Mouse (Mus musculus) embryonic facial prominence, embryonic 11.5 days (tissue): ENCODE results near the gene Mapk8ip3. TPM values are rescaled to one million over a fixed set of nuclear protein-coding genes. Genes with fewer than 3 reads are reported as not detected.

ENCODE experiments used
- ATAC-seq: fragments of 200-750 bp; cut with Nextera tagmentation; replicated peaks from 2 replicates; pipeline ENCODE4 v1.8.0; 2017; ENCODE audit warnings: low read depth; ENCODE audit not compliant: insufficient number of reproducible peaks, low FRiP score, low TSS enrichment
- DNase-seq: peaks from one replicate; pipeline ENCODE4 v3.0.0-alpha.2; 2015; ENCODE audit warnings: low spot score
- H3K27ac ChIP-seq: fragments of 300-500 bp; sonication (generic); replicated peaks from 2 replicates; pipeline ENCODE4 v1.5.1; 2014; ENCODE audit warnings: mild to moderate bottlenecking, low read depth, low read length, control low read depth
- H3K27me3 ChIP-seq: fragments of 300-500 bp; sonication (generic); 2 replicates; pipeline ENCODE4 v1.6.1; 2014; ENCODE audit warnings: mild to moderate bottlenecking, low read length, moderate library complexity, mixed read lengths; ENCODE audit not compliant: control insufficient read depth, insufficient read depth
- H3K36me3 ChIP-seq: fragments of 300-500 bp; sonication (generic); replicated peaks from 2 replicates; pipeline ENCODE4 v1.6.1; 2014; ENCODE audit warnings: low read depth, mild to moderate bottlenecking, low read length, moderate library complexity, mixed read lengths; ENCODE audit not compliant: control insufficient read depth, insufficient read depth
- H3K4me1 ChIP-seq: fragments of 300-500 bp; sonication (generic); 2 replicates; pipeline ENCODE4 v1.6.1; 2014; ENCODE audit warnings: low read length, mixed read lengths; ENCODE audit not compliant: control insufficient read depth, insufficient read depth
- H3K4me2 ChIP-seq: fragments of 300-500 bp; sonication (generic); 2 replicates; pipeline ENCODE4 v1.6.1; 2014; ENCODE audit warnings: low read depth, mild to moderate bottlenecking, control low read depth, low read length, moderate library complexity
- H3K4me3 ChIP-seq: fragments of 300-500 bp; sonication (generic); 2 replicates; pipeline ENCODE4 v1.5.1; 2014; ENCODE audit warnings: low read depth, low read length, control low read depth
- H3K9ac ChIP-seq: fragments of 300-500 bp; sonication (generic); replicated peaks from 2 replicates; pipeline ENCODE4 v1.6.1; 2014; ENCODE audit warnings: mild to moderate bottlenecking, control low read depth, low read length
- H3K9me3 ChIP-seq: fragments of 300-500 bp; sonication (generic); replicated peaks from 2 replicates; pipeline ENCODE4 v1.6.1; 2016; ENCODE audit warnings: mild to moderate bottlenecking, low read length, inconsistent platforms, mixed read lengths; ENCODE audit not compliant: control insufficient read depth
- WGBS: fragments of 180-500 bp; shearing (Covaris S2); extraction: QIAGEN DNeasy Blood & Tissue Kit; methylation state at CpG from one replicate; pipeline ENCODE4 v1.1.7; 2014; 5-methylcytosine and 5-hydroxymethylcytosine counted together
- polyA plus RNA-seq: library from polyadenylated mRNA; unstranded; fragments of >200 nt; fragmentation: Nextera tagmentation; extraction: Ambion mirVana; gene quantifications from 2 replicates; pipeline ENCODE4 v1.2.1, GENCODE M21; 2014

Gene Mapk8ip3
- polyA plus RNA-seq: 22.9 and 26.2 TPM in 2 replicates

DNA sequence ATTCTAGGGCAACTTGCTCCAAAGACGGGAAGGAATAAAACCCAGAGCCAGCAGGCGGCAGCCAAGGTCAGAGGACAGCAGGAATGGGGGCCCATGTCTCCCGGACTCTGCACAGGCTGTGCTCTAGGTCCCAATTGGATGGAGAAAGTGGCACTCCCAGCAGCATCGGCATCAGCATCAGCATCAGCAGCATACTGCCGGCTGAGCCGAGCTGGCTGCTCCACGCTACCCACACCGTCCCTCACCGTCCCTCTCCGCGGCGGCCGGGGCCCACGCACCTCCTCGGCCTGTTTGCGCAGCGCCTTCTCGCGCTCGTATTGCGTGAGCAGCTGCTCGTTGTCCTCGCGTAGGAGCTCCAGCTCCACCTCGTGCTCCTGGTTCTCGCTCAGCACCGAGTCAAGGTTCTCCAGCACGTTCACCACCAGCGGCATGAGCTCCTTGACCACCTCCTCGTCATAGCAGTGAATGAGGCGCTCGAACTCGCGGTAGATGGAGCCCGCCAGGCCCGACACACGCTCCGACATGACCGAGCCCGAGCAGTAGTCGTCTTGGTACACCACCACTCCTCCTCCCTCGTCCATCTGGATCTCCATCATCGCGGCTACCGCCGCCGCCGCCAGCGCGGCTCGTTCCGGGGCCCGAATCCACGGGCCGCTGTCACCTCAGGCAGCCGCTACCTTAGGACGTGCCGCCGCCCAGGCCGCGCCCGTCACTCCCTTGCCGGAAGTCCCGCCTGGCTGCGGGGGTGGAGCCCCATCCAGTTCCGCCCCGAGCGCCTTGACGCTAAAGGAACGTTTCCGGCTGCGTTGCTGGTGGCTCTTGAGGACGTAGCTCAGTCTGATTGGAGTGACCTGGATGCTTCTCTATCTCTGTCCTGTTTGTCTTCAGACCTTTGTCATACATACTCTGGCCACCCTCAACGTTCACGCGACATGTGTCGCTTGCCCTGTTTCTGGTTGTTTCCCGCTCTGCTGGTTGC, at the start of gene Mapk8ip3:
TSS of gene Mapk8ip3 (minus strand) at position 719 of the 979 bp plus-strand sequence.
- ATAC-seq (peak; percentile 96), DNase-seq (peak; percentile 96)
- Histone ChIP-seq H3K4me3 (peak within 1 kb of the TSS; percentile 95), H3K9me3 (no peaks in the 10 kb centered on the region), H3K36me3 (no peaks in the 10 kb centered on the region), H3K27ac (peak within 1 kb of the TSS; percentile 47; the same call in 1 of the 2 replicates), H3K9ac (peak within 1 kb of the TSS; percentile 88), H3K27me3 (no peaks in the 10 kb centered on the region), H3K4me1 (no peaks in the 10 kb centered on the region; the same call in 1 of the 2 replicates), H3K4me2 (peak within 1 kb of the TSS; percentile 78)
- WGBS: under 1% methylated on average over 78 of the region's 78 CpGs

DNA sequence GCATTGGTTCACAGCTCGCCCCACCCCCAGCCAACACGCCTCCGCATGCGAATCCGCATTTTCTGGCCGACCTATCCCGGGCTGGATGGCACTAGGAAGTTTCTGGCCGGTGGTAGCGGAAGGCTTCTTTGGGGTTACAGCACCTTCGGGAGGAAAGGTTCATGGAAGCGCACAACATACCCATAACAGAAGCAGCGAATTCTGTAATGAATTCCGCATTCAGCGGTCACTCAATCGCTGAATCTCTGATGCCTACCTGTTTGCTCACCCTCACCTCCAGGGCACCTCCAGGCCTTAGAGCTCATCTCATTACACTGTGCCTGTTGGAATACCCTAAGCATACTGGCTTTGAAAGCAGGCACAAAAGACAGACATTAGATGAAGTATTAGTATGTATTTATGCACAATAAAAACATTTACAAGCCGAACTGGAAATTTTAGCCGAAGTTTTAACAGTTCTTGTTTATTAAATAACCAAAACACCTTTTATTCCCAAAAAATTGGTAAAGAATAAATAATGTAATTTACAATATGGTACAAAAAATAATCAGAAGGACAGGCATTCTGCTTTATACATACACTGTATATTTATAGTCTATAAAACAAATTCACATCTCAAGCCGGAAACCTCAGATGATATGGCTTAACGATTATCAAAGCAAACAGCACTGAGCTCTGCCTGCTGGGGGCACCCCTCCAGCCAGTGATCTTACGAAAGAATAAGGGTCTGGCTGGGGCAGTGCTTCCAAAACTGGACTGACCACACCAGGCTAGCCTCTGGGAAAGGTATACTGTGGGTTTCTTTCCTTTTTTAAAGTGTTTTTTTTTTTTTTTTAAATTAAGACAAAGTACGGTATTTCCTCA, 24.3 kb upstream of the Mapk8ip3 start:
- no peaks in the 10 kb centered on the region for H3K27me3 ChIP-seq
- peak overlapping the region; percentile 78 for H3K4me3 ChIP-seq
- H3K36me3 ChIP-seq: peaks cover 14% of the 10 kb centered on the region
- DNase-seq: peak; percentile 9
- ATAC-seq: no peak; the same call in 1 of the 2 replicates
- H3K9me3 ChIP-seq: no peaks in the 10 kb centered on the region
- 16% methylated on average over 21 of the region's 21 CpGs for WGBS
- no peak overlapping the region for H3K27ac ChIP-seq
- 0 out of 2 replicates have a peak, but pooled peaks cover 2% of the 10 kb centered on the region for H3K4me1 ChIP-seq
- no peak overlapping the region; the same call in 1 of the 2 replicates for H3K9ac ChIP-seq
- H3K4me2 ChIP-seq: peak overlapping the region; percentile 60

DNA sequence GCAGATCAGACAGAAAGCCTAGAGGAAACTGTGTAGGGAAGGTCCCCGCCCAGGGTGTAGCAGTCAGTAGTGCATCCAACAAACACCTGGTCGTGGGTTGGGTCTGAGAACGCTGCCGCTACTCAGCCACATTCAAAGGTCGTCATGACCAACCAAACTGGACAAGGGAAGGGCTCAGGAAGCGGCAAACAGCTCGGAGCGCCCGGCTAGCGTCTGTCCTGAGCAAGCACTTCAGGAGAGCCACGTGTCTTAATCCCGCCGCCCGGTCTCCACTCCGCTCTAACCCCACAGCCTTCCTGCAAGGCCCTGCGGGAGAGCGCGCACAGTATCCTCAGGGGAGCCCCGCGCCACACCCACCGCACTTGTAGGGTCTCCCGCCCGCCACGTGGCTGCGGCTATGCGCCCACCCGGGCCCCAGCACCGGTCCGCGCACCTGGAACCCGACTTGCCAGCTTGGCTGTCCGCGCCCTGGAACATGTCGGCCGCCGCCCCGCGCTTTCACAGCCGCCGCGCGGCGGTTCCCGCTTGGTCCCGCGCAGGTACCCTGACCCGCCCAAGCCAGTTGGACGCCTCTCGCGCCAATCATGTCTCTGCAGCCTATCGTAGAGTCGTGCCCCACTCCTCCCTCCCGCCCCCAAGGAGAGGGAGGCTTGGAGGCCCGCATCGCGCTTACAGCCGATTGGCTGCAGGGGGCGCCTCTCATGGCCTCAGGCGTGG, 23.5 kb upstream of the Mapk8ip3 start, which contains the start of gene Jpt2:
TSS of gene Jpt2 (minus strand) at position 555 of the 717 bp plus-strand sequence.
- peak; percentile 100 for ATAC-seq
- H3K4me1 ChIP-seq: 0 out of 2 replicates have a peak, but pooled peaks cover 2% of the 10 kb centered on the region
- peak within 1 kb of the TSS; percentile 60 for H3K4me2 ChIP-seq
- under 1% methylated on average over 51 of the region's 59 CpGs for WGBS
- peak within 1 kb of the TSS; percentile 94 for H3K9ac ChIP-seq
- peaks cover 12% of the 10 kb centered on the region for H3K36me3 ChIP-seq
- DNase-seq: peak; percentile 99
- no peaks in the 10 kb centered on the region for H3K27me3 ChIP-seq
- no peaks in the 10 kb centered on the region for H3K9me3 ChIP-seq
- peak within 1 kb of the TSS; percentile 76 for H3K27ac ChIP-seq
- H3K4me3 ChIP-seq: peak within 1 kb of the TSS; percentile 78

DNA sequence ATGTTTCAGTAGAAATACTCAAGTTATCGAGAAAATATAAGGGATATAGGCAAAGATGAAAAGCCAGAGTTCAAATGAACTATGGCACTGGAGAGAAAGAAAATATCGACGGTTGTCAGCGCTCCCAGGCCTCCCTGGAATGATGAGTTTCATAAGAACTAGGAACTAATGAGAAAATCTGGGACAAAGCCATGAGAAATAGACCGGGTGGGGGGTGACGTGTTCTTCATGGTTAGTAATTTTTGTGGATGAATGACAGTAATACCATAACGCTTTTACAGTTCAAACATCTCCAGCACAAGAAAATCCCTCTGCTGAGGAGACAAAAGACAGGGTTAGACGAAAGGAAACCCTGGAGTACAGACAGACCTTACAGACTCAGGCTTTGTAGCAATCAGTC, 22.6 kb upstream of the Mapk8ip3 start:
- Histone ChIP-seq H3K27ac (no peak overlapping the region; the same call in 1 of the 2 replicates), H3K36me3 (peaks cover 9% of the 10 kb centered on the region)

DNA sequence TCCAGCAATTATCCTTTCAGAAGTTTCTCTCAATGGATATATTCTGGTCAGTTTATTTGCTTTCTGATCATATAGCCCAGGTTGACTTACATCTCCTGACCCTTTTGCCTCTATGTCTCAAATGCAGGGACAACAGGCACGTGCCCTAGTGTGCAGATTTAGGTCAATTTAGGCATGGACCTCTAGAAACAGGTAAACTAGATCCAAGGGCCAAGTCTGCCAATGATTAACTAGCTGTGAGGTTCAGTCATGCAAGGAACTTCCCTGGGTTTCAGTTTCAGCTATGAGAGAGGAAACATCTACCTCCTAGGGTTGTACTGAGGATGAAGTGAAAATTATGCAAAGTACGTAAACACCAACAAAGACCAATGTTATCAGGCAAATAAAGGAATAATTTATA, 16.5 kb upstream of the Mapk8ip3 start:
- peaks cover 12% of the 10 kb centered on the region for H3K36me3 ChIP-seq
- H3K27me3 ChIP-seq: no peaks in the 10 kb centered on the region
- no peaks in the 10 kb centered on the region for H3K9me3 ChIP-seq
- DNase-seq: no peak
- H3K27ac ChIP-seq: no peak overlapping the region
- no peak for ATAC-seq
- H3K4me1 ChIP-seq: no peaks in the 10 kb centered on the region
- H3K4me2 ChIP-seq: no peak overlapping the region
- WGBS: 92% methylated on average over 2 of the region's 2 CpGs
- no peak overlapping the region for H3K4me3 ChIP-seq
- H3K9ac ChIP-seq: no peak overlapping the region

More for the DNA sequence above, 22.6 kb upstream of the Mapk8ip3 start:
- peak overlapping the region; percentile 78 for H3K4me3 ChIP-seq
- 0 out of 2 replicates have a peak, but pooled peaks cover 2% of the 10 kb centered on the region for H3K4me1 ChIP-seq
- no peak for DNase-seq
- ATAC-seq: no peak
- peak overlapping the region; percentile 60 for H3K4me2 ChIP-seq
- no peaks in the 10 kb centered on the region for H3K27me3 ChIP-seq
- peak overlapping the region; percentile 94 for H3K9ac ChIP-seq
- H3K9me3 ChIP-seq: no peaks in the 10 kb centered on the region
- 57% methylated on average over 8 of the region's 8 CpGs for WGBS

DNA sequence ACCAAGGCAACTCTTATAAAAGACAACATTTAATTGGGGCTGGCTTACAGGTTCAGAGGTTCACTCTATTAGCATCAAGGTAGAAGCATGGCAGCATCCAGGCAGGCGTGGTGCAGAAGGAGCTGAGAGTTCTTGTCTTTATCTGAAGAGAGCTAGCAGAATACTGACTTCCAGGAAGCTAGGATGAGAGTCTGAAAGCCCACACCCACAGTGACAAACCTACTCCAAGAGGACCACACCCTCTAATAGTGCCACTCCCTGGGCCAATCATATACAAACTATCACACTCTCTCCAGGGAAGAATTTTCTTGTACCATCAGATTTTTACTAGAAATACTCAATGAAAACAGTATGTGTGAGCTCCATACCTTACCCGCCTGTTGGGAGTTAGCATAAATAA, 13.9 kb upstream of the Mapk8ip3 start:
- no peaks in the 10 kb centered on the region for H3K4me1 ChIP-seq
- no peaks in the 10 kb centered on the region for H3K9me3 ChIP-seq
- no peak overlapping the region for H3K4me2 ChIP-seq
- no peak for DNase-seq
- H3K4me3 ChIP-seq: no peak overlapping the region
- no peak overlapping the region for H3K9ac ChIP-seq
- no peak for ATAC-seq
- peaks cover 16% of the 10 kb centered on the region for H3K36me3 ChIP-seq
- no peak overlapping the region for H3K27ac ChIP-seq
- H3K27me3 ChIP-seq: no peaks in the 10 kb centered on the region
- 83% methylated on average over 2 of the region's 2 CpGs for WGBS

DNA sequence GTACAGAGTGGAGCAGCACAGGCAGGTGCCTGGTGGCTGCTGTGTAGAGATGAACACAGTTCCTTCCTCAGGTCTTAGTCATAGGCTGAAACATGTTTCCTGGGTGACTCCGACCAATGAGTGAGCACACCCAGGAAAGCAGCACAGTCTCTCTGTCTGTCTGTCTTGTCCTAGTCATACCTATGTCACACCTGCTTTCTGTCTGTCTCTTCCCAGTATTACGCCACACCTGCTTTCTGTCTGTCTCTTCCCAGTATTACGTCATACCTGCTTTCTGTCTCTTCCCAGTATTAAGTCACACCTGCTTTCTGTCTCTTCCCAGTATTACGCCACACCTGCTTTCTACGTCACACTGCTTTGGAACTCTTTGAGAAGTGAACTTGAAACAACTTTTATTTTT, 11.4 kb upstream of the Mapk8ip3 start:
- ATAC-seq: no peak
- no peak overlapping the region for H3K4me2 ChIP-seq
- DNase-seq: no peak
- WGBS: 92% methylated on average over 5 of the region's 5 CpGs
- no peaks in the 10 kb centered on the region for H3K4me1 ChIP-seq
- H3K27me3 ChIP-seq: no peaks in the 10 kb centered on the region
- H3K27ac ChIP-seq: no peak overlapping the region
- no peak overlapping the region for H3K9ac ChIP-seq
- no peaks in the 10 kb centered on the region for H3K9me3 ChIP-seq
- H3K36me3 ChIP-seq: peaks cover 13% of the 10 kb centered on the region
- H3K4me3 ChIP-seq: no peak overlapping the region
